Mouse (Mus musculus) gastrocnemius, postnatal 14 days (tissue): ENCODE data around the gene 8030411F24Rik. TPM values are rescaled to one million over a fixed set of nuclear protein-coding genes. Genes with fewer than 3 reads are reported as not detected.

ENCODE experiments used
- total RNA-seq, 2 experiments: library from RNA; stranded (reverse); gene quantifications; 2 replicates each; pipeline ENCODE4 v1.2.3; 2021

Gene 8030411F24Rik
- total RNA-seq, 2 experiments from 2014 or later: not detected

Other genes starting within 250 kb of the 8030411F24Rik start
- 1 to 10 TPM; 4.7 to 5.3 TPM for gene Nxt1, start 109.4 kb upstream of the 8030411F24Rik start, total RNA-seq
- 10 to 100 TPM; 13.4 to 13.9 TPM for gene Gzf1, start 101.0 kb upstream of the 8030411F24Rik start, total RNA-seq
- 1 to 10 TPM; 3.3 to 4.1 TPM for gene Napb, start 49.5 kb upstream of the 8030411F24Rik start, total RNA-seq
- gene Cstl1, start 31.7 kb upstream of the 8030411F24Rik start, total RNA-seq: not detected
- not detected for gene Cst11, start 10.5 kb upstream of the 8030411F24Rik start, total RNA-seq
- not detected for gene Cst12, start 7.4 kb downstream of the 8030411F24Rik start, total RNA-seq
- not detected for gene Cst8, start 16.8 kb downstream of the 8030411F24Rik start, total RNA-seq
- gene Cst13, start 38.1 kb downstream of the 8030411F24Rik start, total RNA-seq: not detected
- gene Cst9, start 53.1 kb downstream of the 8030411F24Rik start, total RNA-seq: not detected
- 1 to 10 TPM in 1 of 2 experiments, under 1 TPM in 1; 0.53 to 1.5 TPM for gene 9230104L09Rik, start 83.0 kb downstream of the 8030411F24Rik start, total RNA-seq
- 100 to 1,000 TPM; 488 to 506 TPM for gene Cst3, start 93.7 kb downstream of the 8030411F24Rik start, total RNA-seq
- not detected for gene Gm1330, start 221.2 kb downstream of the 8030411F24Rik start, total RNA-seq
- not detected for gene Gm10750, start 235.2 kb downstream of the 8030411F24Rik start, total RNA-seq